Mouse (Mus musculus) embryonic facial prominence, embryonic 13.5 days (tissue): ENCODE data around the gene Itpk1. TPM values are rescaled to one million over a fixed set of nuclear protein-coding genes. Genes with fewer than 3 reads are reported as not detected.

Source experiments
- ATAC-seq: fragments of 200-750 bp; cut with Nextera tagmentation; 2 replicates; pipeline ENCODE4 v1.8.0; 2017; ENCODE audit warnings: low read depth; ENCODE audit not compliant: insufficient number of reproducible peaks, insufficient read depth, low FRiP score, low TSS enrichment
- H3K27ac ChIP-seq: fragments of 300-500 bp; sonication (generic); 2 replicates; pipeline ENCODE4 v1.5.1; 2015; ENCODE audit warnings: moderate library complexity, mild to moderate bottlenecking, inconsistent platforms
- H3K27me3 ChIP-seq: fragments of 300-500 bp; sonication (generic); 2 replicates; pipeline ENCODE4 v1.6.1; 2015; ENCODE audit warnings: mild to moderate bottlenecking, inconsistent platforms
- H3K36me3 ChIP-seq: fragments of 300-500 bp; sonication (generic); 2 replicates; pipeline ENCODE4 v1.6.1; 2015; ENCODE audit warnings: mild to moderate bottlenecking, inconsistent platforms
- H3K4me1 ChIP-seq: fragments of 300-500 bp; sonication (generic); 2 replicates; pipeline ENCODE4 v1.6.1; 2015; ENCODE audit warnings: inconsistent platforms
- H3K4me2 ChIP-seq: fragments of 300-500 bp; sonication (generic); 2 replicates; pipeline ENCODE4 v1.6.1; 2015; ENCODE audit warnings: moderate library complexity, mild to moderate bottlenecking, inconsistent platforms
- H3K4me3 ChIP-seq: fragments of 300-500 bp; sonication (generic); 2 replicates; pipeline ENCODE4 v1.5.1; 2015; ENCODE audit warnings: mild to moderate bottlenecking, inconsistent platforms
- H3K9ac ChIP-seq: fragments of 300-500 bp; sonication (generic); 2 replicates; pipeline ENCODE4 v1.6.1; 2015; ENCODE audit warnings: mild to moderate bottlenecking, inconsistent platforms
- H3K9me3 ChIP-seq: fragments of 300-500 bp; sonication (generic); 2 replicates; pipeline ENCODE4 v1.6.1; 2016; ENCODE audit warnings: inconsistent platforms
- WGBS: fragments of 180-500 bp; shearing (Covaris S2); methylation state at CpG from one replicate; pipeline ENCODE4 v1.1.7; 2015; ENCODE audit warnings: mixed read lengths; 5-methylcytosine and 5-hydroxymethylcytosine counted together
- polyA plus RNA-seq: library from polyadenylated mRNA; unstranded; fragments of >200 nt; fragmentation: Nextera tagmentation; extraction: Ambion mirVana; gene quantifications from 2 replicates; pipeline ENCODE4 v1.2.1, GENCODE M21; 2015

The Itpk1 gene
- polyA plus RNA-seq, 1 experiment from 2014 or later: 10.4 TPM

- 19% methylated on average over 8 of the region's 8 CpGs for WGBS
- peaks cover 16% of the 10 kb centered on the region for H3K36me3 ChIP-seq
- H3K4me2 ChIP-seq: peak overlapping the region; percentile 27; the same call in 1 of the 2 replicates
- H3K27ac ChIP-seq: peak overlapping the region; percentile 78
- peaks cover 5% of the 10 kb centered on the region; the same call in 1 of the 2 replicates for H3K9me3 ChIP-seq
- H3K9ac ChIP-seq: peak overlapping the region; percentile 49
- ATAC-seq: peak; percentile 11; the same call in 1 of the 2 replicates
- no peak overlapping the region for H3K4me3 ChIP-seq
- peaks cover 46% of the 10 kb centered on the region for H3K4me1 ChIP-seq
- no peaks in the 10 kb centered on the region for H3K27me3 ChIP-seq
These were observed 102.9 kb downstream of the Itpk1 start for GRCm38 (mm10) chr12:102601847-102602246.

GRCm38 (mm10) chr12:102600345-102600744, 104.4 kb downstream of the Itpk1 start:
- 41% methylated on average over 6 of the region's 6 CpGs for WGBS
- Histone ChIP-seq H3K4me2 (no peak overlapping the region), H3K9ac (no peak overlapping the region), H3K4me1 (peaks cover 41% of the 10 kb centered on the region), H3K36me3 (peaks cover 16% of the 10 kb centered on the region), H3K27me3 (no peaks in the 10 kb centered on the region), H3K27ac (no peak overlapping the region), H3K4me3 (no peak overlapping the region), H3K9me3 (peaks cover 5% of the 10 kb centered on the region; the same call in 1 of the 2 replicates)
- no peak for ATAC-seq

DNA sequence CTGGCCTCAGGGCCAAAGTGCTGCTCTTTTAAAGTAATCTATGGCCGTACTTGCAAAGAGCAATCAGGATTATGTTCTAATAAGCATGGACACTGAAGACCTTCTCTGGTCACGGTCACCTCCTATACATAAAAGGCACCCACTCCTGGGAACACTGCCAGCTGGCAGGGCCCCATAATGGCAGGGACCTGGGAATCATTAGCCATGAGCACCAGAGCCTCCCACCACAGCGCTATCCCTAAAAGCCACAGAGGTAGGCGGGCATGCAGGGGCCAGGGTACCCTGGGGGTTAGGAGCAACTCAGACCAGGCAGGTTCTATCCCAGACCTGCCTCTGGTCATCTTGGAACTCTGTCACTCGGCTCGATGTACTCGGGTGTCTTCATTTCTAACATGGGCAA, 104.9 kb downstream of the Itpk1 start:
- Histone ChIP-seq H3K27ac (no peak overlapping the region), H3K4me1 (peaks cover 36% of the 10 kb centered on the region), H3K4me3 (no peak overlapping the region), H3K9me3 (peaks cover 5% of the 10 kb centered on the region; the same call in 1 of the 2 replicates), H3K4me2 (no peak overlapping the region), H3K9ac (0 out of 2 replicates have a peak overlapping the region, but pooled peaks have one; percentile 11), H3K36me3 (peaks cover 11% of the 10 kb centered on the region), H3K27me3 (no peaks in the 10 kb centered on the region)
- WGBS: 60% methylated on average over 7 of the region's 7 CpGs
- ATAC-seq: no peak

- Histone ChIP-seq H3K4me2 (no peak overlapping the region), H3K27ac (no peak overlapping the region), H3K9me3 (peaks cover 5% of the 10 kb centered on the region; the same call in 1 of the 2 replicates), H3K9ac (no peak overlapping the region), H3K27me3 (no peaks in the 10 kb centered on the region), H3K36me3 (peaks cover 4% of the 10 kb centered on the region; the same call in 1 of the 2 replicates), H3K4me1 (peaks cover 49% of the 10 kb centered on the region), H3K4me3 (no peak overlapping the region)
- WGBS: 96% methylated on average over 3 of the region's 3 CpGs
- no peak for ATAC-seq
These were observed 106.2 kb downstream of the Itpk1 start for GRCm38 (mm10) chr12:102598535-102598934.

GRCm38 (mm10) chr12:102597466-102597865, 107.3 kb downstream of the Itpk1 start:
- H3K4me1 ChIP-seq: peaks cover 49% of the 10 kb centered on the region
- no peak overlapping the region for H3K4me3 ChIP-seq
- no peak overlapping the region for H3K4me2 ChIP-seq
- H3K27me3 ChIP-seq: no peaks in the 10 kb centered on the region
- 0 out of 2 replicates have a peak overlapping the region, but pooled peaks have one; percentile 13 for H3K27ac ChIP-seq
- peaks cover 5% of the 10 kb centered on the region; the same call in 1 of the 2 replicates for H3K9me3 ChIP-seq
- WGBS: 63% methylated on average over 4 of the region's 4 CpGs
- H3K9ac ChIP-seq: no peak overlapping the region
- H3K36me3 ChIP-seq: peaks cover 4% of the 10 kb centered on the region; the same call in 1 of the 2 replicates
- ATAC-seq: no peak

GRCm38 (mm10) chr12:102596410-102596809, 108.3 kb downstream of the Itpk1 start:
- no peak overlapping the region for H3K27ac ChIP-seq
- H3K9ac ChIP-seq: no peak overlapping the region
- WGBS: 76% methylated on average over 7 of the region's 7 CpGs
- H3K27me3 ChIP-seq: no peaks in the 10 kb centered on the region
- no peak overlapping the region for H3K4me3 ChIP-seq
- no peak overlapping the region for H3K4me2 ChIP-seq
- H3K9me3 ChIP-seq: peaks cover 5% of the 10 kb centered on the region; the same call in 1 of the 2 replicates
- H3K36me3 ChIP-seq: peaks cover 4% of the 10 kb centered on the region; the same call in 1 of the 2 replicates
- H3K4me1 ChIP-seq: peaks cover 39% of the 10 kb centered on the region
- ATAC-seq: no peak

DNA sequence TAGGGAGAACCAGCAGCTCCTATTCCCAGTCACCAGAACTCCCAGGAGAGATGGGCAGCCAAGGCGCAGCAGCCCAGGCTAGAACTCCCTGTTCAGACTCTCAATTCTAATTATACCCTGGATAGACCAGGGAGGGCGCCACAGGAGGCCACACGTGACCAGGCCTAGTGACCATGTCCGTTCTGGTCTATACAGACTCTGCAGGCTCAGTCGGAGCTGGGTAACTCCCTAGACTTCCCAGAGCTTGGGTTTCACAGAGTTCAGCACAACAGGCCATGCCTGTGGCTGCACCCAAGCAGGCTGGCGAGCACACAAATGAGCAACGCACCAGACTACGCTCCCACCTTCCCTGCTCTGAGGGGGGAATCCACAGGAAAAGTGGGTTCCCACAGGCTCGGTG, 110.1 kb downstream of the Itpk1 start:
- Histone ChIP-seq H3K4me1 (peaks cover 21% of the 10 kb centered on the region), H3K4me3 (no peak overlapping the region), H3K9ac (no peak overlapping the region), H3K4me2 (no peak overlapping the region), H3K27me3 (no peaks in the 10 kb centered on the region), H3K9me3 (peaks cover 5% of the 10 kb centered on the region; the same call in 1 of the 2 replicates), H3K36me3 (peaks cover 4% of the 10 kb centered on the region; the same call in 1 of the 2 replicates), H3K27ac (no peak overlapping the region)
- ATAC-seq: no peak
- 65% methylated on average over 9 of the region's 9 CpGs for WGBS

- ATAC-seq: no peak
- H3K9ac ChIP-seq: no peak overlapping the region
- no peaks in the 10 kb centered on the region for H3K27me3 ChIP-seq
- no peak overlapping the region for H3K4me2 ChIP-seq
- H3K4me1 ChIP-seq: peaks cover 18% of the 10 kb centered on the region
- H3K4me3 ChIP-seq: no peak overlapping the region
- WGBS: 44% methylated on average over 9 of the region's 9 CpGs
- H3K9me3 ChIP-seq: peaks cover 5% of the 10 kb centered on the region; the same call in 1 of the 2 replicates
- peaks cover 4% of the 10 kb centered on the region; the same call in 1 of the 2 replicates for H3K36me3 ChIP-seq
- no peak overlapping the region for H3K27ac ChIP-seq
These were observed 111.0 kb downstream of the Itpk1 start for GRCm38 (mm10) chr12:102593699-102594098.

GRCm38 (mm10) chr12:102590711-102591360, 113.9 kb downstream of the Itpk1 start:
- no peaks in the 10 kb centered on the region for H3K27me3 ChIP-seq
- peaks cover 18% of the 10 kb centered on the region for H3K4me1 ChIP-seq
- no peak overlapping the region for H3K27ac ChIP-seq
- no peak for ATAC-seq
- peaks cover 5% of the 10 kb centered on the region; the same call in 1 of the 2 replicates for H3K36me3 ChIP-seq
- H3K9ac ChIP-seq: no peak overlapping the region
- no peak overlapping the region for H3K4me2 ChIP-seq
- WGBS: 88% methylated on average over 17 of the region's 17 CpGs
- no peaks in the 10 kb centered on the region for H3K9me3 ChIP-seq
- no peak overlapping the region for H3K4me3 ChIP-seq

DNA sequence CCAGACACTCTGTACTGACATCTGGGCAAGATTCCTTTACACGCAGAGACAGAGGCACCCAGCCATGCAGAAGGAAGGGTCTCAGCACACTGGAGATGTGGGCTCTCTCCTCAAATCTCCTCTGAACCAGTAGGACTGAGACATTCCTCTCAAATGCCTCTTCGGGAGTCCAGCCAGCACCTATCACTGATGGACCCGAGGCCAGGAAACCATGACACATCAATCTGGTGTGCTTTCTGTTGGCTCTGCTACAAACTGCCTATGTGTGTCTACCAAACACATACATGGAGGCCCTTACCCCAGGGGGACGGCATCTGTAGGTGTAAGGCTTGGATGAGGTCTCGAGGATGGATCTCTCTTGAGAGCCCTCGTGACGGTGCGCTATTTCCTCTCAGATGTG, 117.6 kb downstream of the Itpk1 start:
- WGBS: 89% methylated on average over 8 of the region's 8 CpGs
- no peaks in the 10 kb centered on the region for H3K9me3 ChIP-seq
- no peak overlapping the region for H3K9ac ChIP-seq
- H3K4me2 ChIP-seq: no peak overlapping the region
- no peak for ATAC-seq
- 0 out of 2 replicates have a peak, but pooled peaks cover 6% of the 10 kb centered on the region for H3K4me1 ChIP-seq
- H3K4me3 ChIP-seq: no peak overlapping the region
- no peak overlapping the region for H3K27ac ChIP-seq
- no peaks in the 10 kb centered on the region for H3K27me3 ChIP-seq
- H3K36me3 ChIP-seq: peaks cover 16% of the 10 kb centered on the region; the same call in 1 of the 2 replicates

- H3K4me1 ChIP-seq: 0 out of 2 replicates have a peak, but pooled peaks cover 6% of the 10 kb centered on the region
- H3K27ac ChIP-seq: no peak overlapping the region
- WGBS: 77% methylated on average over 9 of the region's 9 CpGs
- peaks cover 16% of the 10 kb centered on the region; the same call in 1 of the 2 replicates for H3K36me3 ChIP-seq
- H3K4me3 ChIP-seq: no peak overlapping the region
- no peak for ATAC-seq
- no peaks in the 10 kb centered on the region for H3K27me3 ChIP-seq
- no peaks in the 10 kb centered on the region for H3K9me3 ChIP-seq
- no peak overlapping the region for H3K9ac ChIP-seq
- H3K4me2 ChIP-seq: no peak overlapping the region
These were observed 118.3 kb downstream of the Itpk1 start for GRCm38 (mm10) chr12:102586286-102586881.
